Comparison of ENCODE assay signal across 8 mouse cellular contexts in the genomic region with DNA sequence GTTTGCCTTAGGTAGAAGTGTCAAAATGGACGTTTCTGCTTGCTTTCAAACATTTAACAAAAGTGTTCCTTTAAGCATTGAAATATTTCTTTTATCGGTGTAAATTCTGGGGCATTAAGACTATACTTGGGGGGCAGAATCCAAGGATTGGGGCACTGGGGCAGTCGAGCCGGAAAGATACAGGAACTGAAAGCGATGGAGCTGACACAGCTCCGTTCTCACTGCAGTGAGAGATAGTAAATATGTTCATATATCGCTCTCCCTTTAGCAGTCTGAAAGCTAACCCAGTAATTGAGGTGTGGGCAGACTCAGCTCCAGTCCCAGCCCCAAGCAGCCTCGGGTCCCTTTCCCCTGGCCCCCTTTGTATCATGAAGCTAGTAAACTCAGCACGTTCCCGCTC. TPM values are rescaled to one million over a fixed set of nuclear protein-coding genes. Genes with fewer than 3 reads are reported as not detected.
DNase-seq lines count a peak whose midpoint lies in the region; ATAC-seq and TF ChIP-seq lines count a peak whose summit lies in the region.

No protein-coding gene starts in this region.

- no peaks in the 10 kb centered on the region for H3K9me3 ChIP-seq in hindbrain, embryonic 15.5 days
- H3K9me3 ChIP-seq in midbrain, embryonic 14.5 days (ENCODE audit: control insufficient read depth, low read length) = no peaks in the 10 kb centered on the region

- H3K9ac ChIP-seq in hindbrain, embryonic 15.5 days = peak overlapping the region; percentile 38; the same call in 1 of the 2 replicates
- H3K9ac ChIP-seq in midbrain, embryonic 14.5 days (replicated peaks; ENCODE audit: low read length) = peak overlapping the region; percentile 54

- H3K36me3 ChIP-seq in kidney, adult 2 months (ENCODE audit: control insufficient read depth, insufficient read depth, low read length) = no peaks in the 10 kb centered on the region
- H3K36me3 ChIP-seq in hindbrain, embryonic 15.5 days = no peaks in the 10 kb centered on the region
- no peaks in the 10 kb centered on the region for H3K36me3 ChIP-seq in midbrain, embryonic 14.5 days (ENCODE audit: control insufficient read depth, insufficient read depth, low read length)

- H3K27me3 ChIP-seq in kidney, adult 2 months (replicated peaks; ENCODE audit: control insufficient read depth, insufficient read depth, low read length) = no peaks in the 10 kb centered on the region; the same call in 1 of the 2 replicates
- H3K27me3 ChIP-seq in hindbrain, embryonic 15.5 days = peaks cover 12% of the 10 kb centered on the region
- peaks cover 14% of the 10 kb centered on the region; the same call in 1 of the 2 replicates for H3K27me3 ChIP-seq in midbrain, embryonic 14.5 days (ENCODE audit: control insufficient read depth, insufficient read depth, low read length)

- intact Hi-C loops in gastrocnemius, postnatal 36 days (cut with DNase I) = no loop called here

- H3K4me2 ChIP-seq in hindbrain, embryonic 15.5 days = peak overlapping the region; percentile 96
- H3K4me2 ChIP-seq in midbrain, embryonic 14.5 days (ENCODE audit: low read length) = peak overlapping the region; percentile 99

- DNase-seq in kidney, adult 2 months = no peak
- DNase-seq in kidney, adult 9 months = no peak
- DNase-seq in midbrain, embryonic 14.5 days = no peak
- no peak for DNase-seq in embryo, embryonic 9.5 days (ENCODE audit: extremely low spot score)
- DNase-seq in gastrocnemius, postnatal 36 days = no peak

- no peak for TF ChIP-seq POLR2A in kidney, adult 2 months (IDR thresholded peaks at IDR 0.05; ENCODE audit: low read depth, low read length)

- ATAC-seq in common myeloid progenitor, adult 5-6 weeks (replicated peaks; ENCODE audit: low read depth, poor library complexity, severe bottlenecking) = peak; percentile 10; the same call in 1 of the 2 replicates
- peak; percentile 14; the same call in 1 of the 2 replicates for ATAC-seq in hindbrain, embryonic 15.5 days (ENCODE audit: low FRiP score, low read depth)
- no peak for ATAC-seq in midbrain, embryonic 14.5 days (ENCODE audit: low FRiP score, low TSS enrichment)
- ATAC-seq in erythroid progenitor cell, adult 5-6 weeks (replicated peaks; ENCODE audit: low FRiP score, poor library complexity, severe bottlenecking) = no peak

- no peak for TF ChIP-seq CTCF in kidney, adult 2 months (conservative IDR thresholded peaks at IDR 0.05; ENCODE audit: insufficient read depth, insufficient read length, low read depth, low read length)

- 50% methylated on average over 10 of the region's 10 CpGs for WGBS in kidney, adult 2 months
- WGBS in hindbrain, embryonic 15.5 days = 40% methylated on average over 10 of the region's 10 CpGs
- WGBS in midbrain, embryonic 14.5 days = 37% methylated on average over 10 of the region's 10 CpGs

- H3K27ac ChIP-seq in kidney, adult 2 months (ENCODE audit: insufficient read depth, low read depth, low read length) = no peak overlapping the region
- H3K27ac ChIP-seq in hindbrain, embryonic 15.5 days (replicated peaks) = no peak overlapping the region
- no peak overlapping the region for H3K27ac ChIP-seq in midbrain, embryonic 14.5 days (replicated peaks; ENCODE audit: low read depth, low read length)

- peaks cover 10% of the 10 kb centered on the region; the same call in 1 of the 2 replicates for H3K4me1 ChIP-seq in kidney, adult 2 months (ENCODE audit: control insufficient read depth, insufficient read depth, low read length)
- H3K4me1 ChIP-seq in hindbrain, embryonic 15.5 days (replicated peaks) = peaks cover 22% of the 10 kb centered on the region
- peaks cover 17% of the 10 kb centered on the region for H3K4me1 ChIP-seq in midbrain, embryonic 14.5 days (ENCODE audit: control insufficient read depth, insufficient read depth, low read length)

- peak overlapping the region; percentile 53; the same call in 1 of the 2 replicates for H3K4me3 ChIP-seq in kidney, adult 2 months (ENCODE audit: insufficient read depth, low read depth, low read length)
- H3K4me3 ChIP-seq in hindbrain, embryonic 15.5 days = peak overlapping the region; percentile 49
- peak overlapping the region; percentile 49; the same call in 1 of the 2 replicates for H3K4me3 ChIP-seq in midbrain, embryonic 14.5 days (replicated peaks; ENCODE audit: low read depth, low read length)

RNA-seq across cellular contexts. Expression of a gene that starts 1.0 kb away (rescaled TPM):
- 1.7 and 3.1 TPM in 2 replicates for polyA plus RNA-seq in kidney, adult 2 months (2012; rRNA removed)
- 0.78 and 2.8 TPM in 2 replicates for total RNA-seq in common myeloid progenitor, adult 5-6 weeks (2017)
- 5.6 and 6.3 TPM in 2 replicates for polyA plus RNA-seq in hindbrain, embryonic 15.5 days (2015; fragmentation: Nextera tagmentation; extraction: Ambion mirVana)
- polyA plus RNA-seq in midbrain, embryonic 14.5 days (2014; fragmentation: Nextera tagmentation; extraction: Ambion mirVana) = 2.6 and 5.6 TPM in 2 replicates
- 3.6 TPM in 1 of 2 replicates, not detected in the other for total RNA-seq in erythroid progenitor cell, adult 5-6 weeks (2015; ENCODE audit: low replicate concordance)
- 3.2 and 5.6 TPM in 2 replicates for total RNA-seq in erythroid progenitor cell, adult 5-6 weeks (2017; ENCODE audit: low replicate concordance)
- total RNA-seq in gastrocnemius, postnatal 36 days (2021) = under 1 TPM; 0.69 to 0.97 TPM

Comparison
In these comparisons a context has a peak if more than half of its experiments do, and no peak if none do; other contexts are left out.
1. ATAC-seq: peak in common myeloid progenitor, adult 5-6 weeks (single experiment) and hindbrain, embryonic 15.5 days (single experiment); none in midbrain, embryonic 14.5 days (single experiment) and erythroid progenitor cell, adult 5-6 weeks (single experiment).
2. Peak in every context shown above with its lines, with median percentiles within 50 percentile points of each other: H3K4me3 ChIP-seq.